Mouse (Mus musculus) ES-E14 (cell line): ENCODE data around the gene Map3k7.

Experiments
- CHD2 ChIP-seq: IDR thresholded peaks from 2 replicates; pipeline ENCODE4 v1.6.1; 2014; ENCODE audit warnings: mild to moderate bottlenecking, low read depth, low read length, inconsistent platforms
- MAFK ChIP-seq: IDR thresholded peaks from 2 replicates; pipeline ENCODE4 v1.6.1; 2014; ENCODE audit warnings: mild to moderate bottlenecking, low read depth, low read length, inconsistent platforms; ENCODE audit not compliant: insufficient read depth
- ZC3H11A ChIP-seq: IDR thresholded peaks from 2 replicates; pipeline ENCODE4 v1.6.1; 2012; ENCODE audit warnings: low read depth, mild to moderate bottlenecking, inconsistent platforms, low read length, borderline replicate concordance
- ZNF384 ChIP-seq: IDR thresholded peaks from 2 replicates; pipeline ENCODE4 v1.6.1; 2012; ENCODE audit warnings: low read depth, low read length, inconsistent platforms

DNA sequence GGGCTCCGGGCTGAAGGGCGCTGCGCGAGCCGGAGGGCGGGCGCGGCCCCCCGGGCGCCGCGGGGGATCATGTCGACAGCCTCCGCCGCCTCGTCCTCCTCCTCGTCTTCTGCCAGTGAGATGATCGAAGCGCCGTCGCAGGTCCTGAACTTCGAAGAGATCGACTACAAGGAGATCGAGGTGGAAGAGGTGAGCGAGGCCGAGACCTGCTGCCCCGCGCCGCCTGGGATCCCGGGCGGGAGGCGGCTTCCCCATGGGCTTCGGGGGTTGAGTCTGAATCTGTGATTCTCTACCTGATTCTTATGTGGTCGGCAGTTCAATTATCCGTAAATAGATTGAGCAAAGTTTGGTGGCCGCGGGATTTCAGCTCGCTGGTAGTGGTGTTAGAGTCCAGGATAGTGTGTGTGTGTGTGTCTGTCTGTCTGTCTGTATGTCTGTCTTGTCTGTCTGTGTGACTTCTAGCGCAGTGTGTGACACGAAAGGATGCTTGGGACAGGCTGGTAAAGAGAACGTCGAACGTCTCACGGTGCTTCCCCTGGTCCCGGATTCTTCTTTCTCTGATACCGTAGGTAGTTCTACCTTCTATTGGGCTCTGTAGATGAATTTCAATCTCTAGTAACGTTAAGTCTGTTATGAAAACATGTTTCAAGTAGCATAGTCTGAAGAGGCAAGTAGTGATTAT is 438 bp downstream of the Map3k7 start:
- TF ChIP-seq CHD2: no peak
- no peak for TF ChIP-seq MAFK
- TF ChIP-seq ZC3H11A: no peak
- TF ChIP-seq ZNF384: no peak
